Mouse (Mus musculus) erythroblast, adult 5-6 weeks (primary cell): ENCODE data around the gene Rbck1. TPM values are rescaled to one million over a fixed set of nuclear protein-coding genes. Genes with fewer than 3 reads are reported as not detected.
A peak's percentile ranks its signal among the peaks of the same experiment; 100 is the strongest.
"Not testable (repeated sequence)": the region's sequence is repeated elsewhere in the genome, so short reads cannot be mapped to it uniquely, and the experiment has no call there.

Source experiments
- ATAC-seq: replicated peaks from 2 replicates; pipeline ENCODE4 v1.8.0; 2016; ENCODE audit warnings: moderate number of reproducible peaks, mild to moderate bottlenecking, moderate TSS enrichment, inconsistent platforms; ENCODE audit not compliant: poor library complexity, low FRiP score, severe bottlenecking
- total RNA-seq, 2 experiments: library from RNA; stranded (forward) in 1 of 2; stranded (reverse) in 1 of 2; fragments of 150-400 nt in 1 of 2; fragments of 200-764, 138-1000 nt in 1 of 2; gene quantifications; 2 replicates each; pipeline versions ENCODE4 v1.2.3 to v1.2.4; 2015 to 2017; ENCODE audit warnings: low replicate concordance in 2 of 2

Rbck1 gene
- total RNA-seq, 2 experiments from 2014 or later, result 16.6 to 28.2 TPM

DNA sequence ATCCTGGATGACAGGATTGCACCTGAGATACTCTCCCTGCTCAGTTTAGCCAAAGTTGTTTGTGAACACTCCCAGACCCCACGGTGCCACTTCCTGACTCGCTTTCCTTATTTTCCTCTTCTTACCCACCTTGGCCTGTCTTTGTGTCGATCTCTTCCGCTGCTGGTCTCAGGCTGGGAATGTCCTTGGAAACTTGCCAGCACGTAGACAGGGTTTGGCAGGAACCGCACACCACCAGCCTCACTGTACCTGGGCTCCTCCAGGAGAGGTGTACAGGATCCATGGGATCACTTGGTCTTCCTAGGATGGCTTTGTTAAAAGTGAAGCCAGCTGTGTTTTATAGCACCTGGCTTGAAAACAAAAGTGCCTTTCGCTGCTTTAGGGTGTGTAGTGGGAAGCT, 19.5 kb downstream of the Rbck1 start:
- no peak for ATAC-seq

DNA sequence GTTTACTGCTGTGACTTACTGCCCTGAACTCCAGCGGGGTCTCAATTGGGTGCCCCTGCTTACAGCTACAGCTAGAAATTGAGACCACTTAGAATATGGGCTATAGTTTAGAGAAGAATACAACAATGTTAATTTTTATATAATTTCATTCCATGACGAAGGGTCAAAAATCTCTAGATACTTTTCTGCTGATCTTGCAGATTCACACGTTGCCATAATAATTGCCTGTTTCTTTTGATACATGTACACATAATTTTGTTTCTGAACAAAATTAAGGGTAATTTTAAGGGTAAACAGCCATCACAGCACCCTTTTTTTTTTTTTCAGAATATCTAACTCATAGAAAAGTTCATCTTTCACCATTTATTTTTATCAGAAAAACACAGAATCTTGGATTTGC, 25.3 kb downstream of the Rbck1 start:
- ATAC-seq, result no peak

- no peak for ATAC-seq
Observed at GRCm38 (mm10) chr2:152305480-152305879, 27.0 kb downstream of the Rbck1 start.

DNA sequence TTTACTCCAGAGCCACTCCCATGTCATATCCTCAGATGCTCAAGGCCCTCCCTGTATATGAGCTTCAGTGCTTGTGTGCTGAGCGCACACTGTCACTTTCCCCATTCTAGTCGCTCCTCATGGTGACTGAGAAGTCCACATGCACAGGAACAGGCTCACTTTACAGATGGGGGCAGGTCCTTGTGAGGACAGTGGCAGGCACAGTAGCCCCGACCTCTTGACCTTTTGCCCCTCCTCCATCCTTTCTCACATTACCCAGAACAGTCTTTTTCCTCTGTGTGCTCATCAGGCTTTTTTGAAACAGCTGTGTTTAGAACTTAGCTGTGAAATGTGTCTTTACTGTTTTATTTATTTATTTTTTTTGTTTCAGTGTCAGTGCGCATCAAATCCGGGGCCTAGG, 28.7 kb downstream of the Rbck1 start:
- no peak for ATAC-seq

DNA sequence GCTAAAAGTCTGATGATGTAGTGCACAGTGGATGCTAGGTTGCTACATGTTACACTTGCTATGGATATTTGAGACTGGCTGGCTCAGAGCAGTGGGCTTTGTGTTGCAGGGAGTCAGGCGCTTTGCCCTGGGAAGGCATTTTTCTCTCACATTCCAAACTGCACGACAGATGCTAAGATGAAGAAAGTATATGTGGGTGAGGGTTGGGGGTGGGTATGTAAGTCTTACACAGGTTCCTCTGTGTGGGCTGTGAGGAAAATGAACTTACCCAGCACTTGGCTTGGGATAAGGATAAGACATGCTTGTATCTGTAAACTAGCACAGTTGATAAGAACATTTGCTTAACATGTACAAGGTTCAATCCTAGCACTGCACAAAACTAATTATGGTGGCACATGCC, 29.6 kb downstream of the Rbck1 start:
- ATAC-seq, result no peak

- ATAC-seq, result no peak
Observed at GRCm38 (mm10) chr2:152294541-152294940, 37.9 kb downstream of the Rbck1 start.

GRCm38 (mm10) chr2:152293727-152294475, 38.6 kb downstream of the Rbck1 start, which contains the start of gene Tbc1d20:
Tbc1d20 (plus strand) TSS chr2:152293828.
- peak; percentile 94 for ATAC-seq

GRCm38 (mm10) chr2:152293179-152293726, 39.2 kb downstream of the Rbck1 start:
- peak; percentile 63 for ATAC-seq

- no peak for ATAC-seq
Observed at GRCm38 (mm10) chr2:152292475-152292874, 40.0 kb downstream of the Rbck1 start.

DNA sequence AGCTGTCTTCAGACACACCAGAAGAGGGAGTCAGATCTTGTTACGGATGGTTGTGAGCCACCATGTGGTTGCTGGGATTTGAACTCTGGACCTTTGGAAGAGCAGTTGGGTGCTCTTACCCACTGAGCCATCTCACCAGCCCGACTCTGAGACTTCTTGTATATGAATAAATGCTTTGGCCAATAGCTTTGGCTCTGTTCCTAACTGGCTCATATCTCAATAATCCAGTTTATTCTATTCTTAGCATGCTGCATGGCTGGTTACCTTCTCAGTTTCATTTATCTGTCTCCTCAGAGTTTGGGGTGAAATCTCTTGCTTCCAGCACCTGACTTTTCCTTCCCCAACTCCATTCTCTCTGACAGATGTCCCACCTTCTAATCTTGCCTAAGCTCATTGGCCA, 42.8 kb downstream of the Rbck1 start:
- not testable (repeated sequence) for ATAC-seq

DNA sequence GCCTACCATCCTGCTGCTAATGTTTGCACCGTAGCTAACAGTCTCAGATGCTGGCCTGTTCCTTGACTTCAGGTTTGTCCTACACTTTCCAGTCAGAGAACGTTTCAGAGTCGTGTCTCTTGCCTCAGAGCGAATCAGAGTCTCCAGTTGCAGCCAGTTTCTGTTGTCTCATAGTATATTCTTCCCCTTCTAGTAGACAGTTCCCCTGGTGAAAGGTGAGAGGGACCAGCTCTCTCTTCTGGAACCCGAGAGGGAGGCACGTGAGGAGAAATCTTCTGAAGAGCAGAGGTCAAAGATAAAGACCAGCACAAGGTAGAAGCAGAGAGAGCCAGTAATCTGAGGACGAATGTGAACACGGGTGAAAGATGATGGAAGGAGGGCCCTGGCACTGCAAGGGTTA, 44.4 kb downstream of the Rbck1 start:
- no peak for ATAC-seq

- no peak for ATAC-seq
Observed at GRCm38 (mm10) chr2:152287560-152287959, 44.9 kb downstream of the Rbck1 start.

DNA sequence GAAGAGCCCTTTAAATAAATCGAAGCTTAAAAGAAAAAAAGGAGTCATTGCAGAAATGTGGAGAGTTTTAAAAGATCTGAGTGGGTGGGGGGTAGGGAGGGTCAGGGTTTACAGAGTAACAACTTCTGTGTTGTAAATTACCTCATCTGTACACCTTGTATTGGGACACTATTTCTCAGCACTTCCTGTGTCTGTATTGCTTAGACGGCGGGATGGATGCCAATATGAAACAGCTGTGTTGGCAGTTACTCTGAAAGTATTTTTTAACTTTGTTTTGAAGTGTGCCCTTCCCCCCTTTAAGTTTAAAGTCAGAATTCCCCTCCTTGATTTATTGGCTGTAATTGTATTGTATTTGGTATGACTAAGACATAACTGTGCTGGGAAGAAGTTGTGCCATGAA, 51.0 kb downstream of the Rbck1 start:
- no peak for ATAC-seq

DNA sequence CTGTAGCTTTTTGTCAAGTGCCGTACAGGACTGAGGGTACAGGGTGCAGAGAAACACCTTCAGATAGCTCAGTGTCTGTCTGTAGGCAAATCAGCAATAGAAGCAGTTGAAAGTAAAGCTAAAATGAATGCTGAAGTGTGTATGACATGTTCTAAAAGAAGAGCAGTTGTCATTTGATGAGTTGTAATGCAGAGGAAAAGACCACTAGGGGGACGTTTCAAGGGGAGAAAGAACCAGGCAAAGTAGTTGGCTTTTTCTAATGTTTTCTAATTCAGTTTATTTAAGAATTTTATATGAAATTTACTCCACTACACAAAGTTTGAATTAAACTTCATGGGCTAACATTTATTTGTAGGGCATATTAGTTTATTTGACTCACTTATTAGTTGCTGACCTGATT, 58.8 kb downstream of the Rbck1 start:
- ATAC-seq, result no peak

Other genes starting within 250 kb of the Rbck1 start
- 3.5 and 6.7 TPM in 2 replicates for gene Srxn1, start 227.1 kb downstream of the Rbck1 start, total RNA-seq (2015; ENCODE audit: low replicate concordance)
- 8.4 and 9.5 TPM in 2 replicates for gene Srxn1, start 227.1 kb downstream of the Rbck1 start, total RNA-seq (2017; ENCODE audit: low replicate concordance)
- not detected in 2 replicates for gene Tcf15, start 189.1 kb downstream of the Rbck1 start, total RNA-seq (2015; ENCODE audit: low replicate concordance)
- not detected in 2 replicates for gene Tcf15, start 189.1 kb downstream of the Rbck1 start, total RNA-seq (2017; ENCODE audit: low replicate concordance)
- 25.3 and 32.5 TPM in 2 replicates for gene Csnk2a1, start 105.8 kb downstream of the Rbck1 start, total RNA-seq (2015; ENCODE audit: low replicate concordance)
- 31.9 and 41.4 TPM in 2 replicates for gene Csnk2a1, start 105.8 kb downstream of the Rbck1 start, total RNA-seq (2017; ENCODE audit: low replicate concordance)
- 9.6 and 17.9 TPM in 2 replicates for gene Tbc1d20, start 38.8 kb downstream of the Rbck1 start, total RNA-seq (2015; ENCODE audit: low replicate concordance)
- 5.6 and 9.9 TPM in 2 replicates for gene Tbc1d20, start 38.8 kb downstream of the Rbck1 start, total RNA-seq (2017; ENCODE audit: low replicate concordance)
- gene Trib3, start 11.4 kb upstream of the Rbck1 start, total RNA-seq (2015; ENCODE audit: low replicate concordance), result 1.0 TPM in 1 of 2 replicates, not detected in the other
- 0.26 and 0.98 TPM in 2 replicates for gene Trib3, start 11.4 kb upstream of the Rbck1 start, total RNA-seq (2017; ENCODE audit: low replicate concordance)
- not detected in 2 replicates for gene Nrsn2, start 44.0 kb upstream of the Rbck1 start, total RNA-seq (2015; ENCODE audit: low replicate concordance)
- not detected in 2 replicates for gene Nrsn2, start 44.0 kb upstream of the Rbck1 start, total RNA-seq (2017; ENCODE audit: low replicate concordance)
- 2.3 and 2.5 TPM in 2 replicates for gene Sox12, start 65.4 kb upstream of the Rbck1 start, total RNA-seq (2015; ENCODE audit: low replicate concordance)
- gene Sox12, start 65.4 kb upstream of the Rbck1 start, total RNA-seq (2017; ENCODE audit: low replicate concordance), result 0.42 and 1.2 TPM in 2 replicates
- 0.58 and 2.3 TPM in 2 replicates for gene Zcchc3, start 82.4 kb upstream of the Rbck1 start, total RNA-seq (2015; ENCODE audit: low replicate concordance)
- gene Zcchc3, start 82.4 kb upstream of the Rbck1 start, total RNA-seq (2017; ENCODE audit: low replicate concordance), result 0.84 and 1.2 TPM in 2 replicates
- not detected in 2 replicates for gene 6820408C15Rik, start 82.9 kb upstream of the Rbck1 start, total RNA-seq (2015; ENCODE audit: low replicate concordance)
- not detected in 2 replicates for gene 6820408C15Rik, start 82.9 kb upstream of the Rbck1 start, total RNA-seq (2017; ENCODE audit: low replicate concordance)
- gene Defb23, start 132.0 kb upstream of the Rbck1 start, total RNA-seq (2015; ENCODE audit: low replicate concordance), result not detected in 2 replicates
- gene Defb23, start 132.0 kb upstream of the Rbck1 start, total RNA-seq (2017; ENCODE audit: low replicate concordance), result not detected in 2 replicates
- gene Defb20, start 144.4 kb upstream of the Rbck1 start, total RNA-seq (2015; ENCODE audit: low replicate concordance), result not detected in 2 replicates
- gene Defb20, start 144.4 kb upstream of the Rbck1 start, total RNA-seq (2017; ENCODE audit: low replicate concordance), result not detected in 2 replicates
- not detected in 2 replicates for gene Defb22, start 157.5 kb upstream of the Rbck1 start, total RNA-seq (2015; ENCODE audit: low replicate concordance)
- not detected in 2 replicates for gene Defb22, start 157.5 kb upstream of the Rbck1 start, total RNA-seq (2017; ENCODE audit: low replicate concordance)
- not detected in 2 replicates for gene Defb26, start 179.0 kb upstream of the Rbck1 start, total RNA-seq (2015; ENCODE audit: low replicate concordance)
- gene Defb26, start 179.0 kb upstream of the Rbck1 start, total RNA-seq (2017; ENCODE audit: low replicate concordance), result not detected in 2 replicates
- gene Defb28, start 185.6 kb upstream of the Rbck1 start, total RNA-seq (2015; ENCODE audit: low replicate concordance), result not detected in 2 replicates
- gene Defb28, start 185.6 kb upstream of the Rbck1 start, total RNA-seq (2017; ENCODE audit: low replicate concordance), result not detected in 2 replicates
- not detected in 2 replicates for gene Defb29, start 207.4 kb upstream of the Rbck1 start, total RNA-seq (2015; ENCODE audit: low replicate concordance)
- gene Defb29, start 207.4 kb upstream of the Rbck1 start, total RNA-seq (2017; ENCODE audit: low replicate concordance), result not detected in 2 replicates
- not detected in 2 replicates for gene Gm17416, start 236.7 kb upstream of the Rbck1 start, total RNA-seq (2015; ENCODE audit: low replicate concordance)
- not detected in 2 replicates for gene Gm17416, start 236.7 kb upstream of the Rbck1 start, total RNA-seq (2017; ENCODE audit: low replicate concordance)
- gene Defb21, start 240.1 kb upstream of the Rbck1 start, total RNA-seq (2015; ENCODE audit: low replicate concordance), result not detected in 2 replicates
- gene Defb21, start 240.1 kb upstream of the Rbck1 start, total RNA-seq (2017; ENCODE audit: low replicate concordance), result not detected in 2 replicates
- not detected in 2 replicates for gene Defb19, start 247.7 kb upstream of the Rbck1 start, total RNA-seq (2015; ENCODE audit: low replicate concordance)
- gene Defb19, start 247.7 kb upstream of the Rbck1 start, total RNA-seq (2017; ENCODE audit: low replicate concordance), result not detected in 2 replicates